Mouse (Mus musculus) ES-E14 (cell line): ENCODE measurements around the gene Znfx1. TPM values are rescaled to one million over a fixed set of nuclear protein-coding genes. Genes with fewer than 3 reads are reported as not detected.

Experiments
- DNase-seq: peaks from one replicate; pipeline ENCODE4 v3.0.0-alpha.2; 2013; ENCODE audit warnings: low read depth, low spot score
- H3K27ac ChIP-seq: 2 replicates; pipeline ENCODE4 v1.5.1; 2012; ENCODE audit warnings: low read depth, mild to moderate bottlenecking, low read length, moderate library complexity, mixed read lengths; ENCODE audit not compliant: poor library complexity, insufficient read depth, severe bottlenecking
- H3K36me3 ChIP-seq: 2 replicates; pipeline ENCODE4 v1.6.1; 2012; ENCODE audit warnings: mild to moderate bottlenecking, low read length, moderate library complexity, mixed read lengths; ENCODE audit not compliant: control insufficient read depth, poor library complexity, insufficient read depth, severe bottlenecking
- H3K4me1 ChIP-seq, 2 experiments: fragments of 150-350 bp in 1 of 2; sonication (generic) in 1 of 2; 2 replicates each; pipeline ENCODE4 v1.6.1; 2012; ENCODE audit warnings: low read length in 2 of 2, mild to moderate bottlenecking in 1 of 2, mixed read lengths in 1 of 2; ENCODE audit not compliant: control insufficient read depth in 2 of 2, insufficient read depth in 2 of 2, poor library complexity in 1 of 2
- H3K4me3 ChIP-seq, 2 experiments: fragments of 150-350 bp in 1 of 2; sonication (generic) in 1 of 2; 2 replicates each; pipeline ENCODE4 v1.5.1; 2012; ENCODE audit warnings: low read length in 2 of 2, low read depth in 1 of 2, mild to moderate bottlenecking in 1 of 2, mixed read lengths in 1 of 2; ENCODE audit not compliant: insufficient read depth in 1 of 2, poor library complexity in 1 of 2, severe bottlenecking in 1 of 2
- H3K9ac ChIP-seq: 2 replicates; pipeline ENCODE4 v1.6.1; 2012; ENCODE audit warnings: low read depth, mild to moderate bottlenecking, low read length, mixed read lengths; ENCODE audit not compliant: poor library complexity, insufficient read depth, severe bottlenecking
- H3K9me3 ChIP-seq: fragments of 150-350 bp; sonication (generic); 2 replicates; pipeline ENCODE4 v1.6.1; 2012; ENCODE audit warnings: low read depth, mild to moderate bottlenecking, low read length; ENCODE audit not compliant: control insufficient read depth, insufficient read depth
- CHD2 ChIP-seq: IDR thresholded peaks from 2 replicates; pipeline ENCODE4 v1.6.1; 2014; ENCODE audit warnings: mild to moderate bottlenecking, low read depth, low read length, inconsistent platforms
- HCFC1 ChIP-seq: IDR thresholded peaks from 2 replicates; pipeline ENCODE4 v1.6.1; 2012; ENCODE audit warnings: low read length, inconsistent platforms, borderline replicate concordance; ENCODE audit not compliant: insufficient read depth
- MAFK ChIP-seq: IDR thresholded peaks from 2 replicates; pipeline ENCODE4 v1.6.1; 2014; ENCODE audit warnings: mild to moderate bottlenecking, low read depth, low read length, inconsistent platforms; ENCODE audit not compliant: insufficient read depth
- ZC3H11A ChIP-seq: IDR thresholded peaks from 2 replicates; pipeline ENCODE4 v1.6.1; 2012; ENCODE audit warnings: low read depth, mild to moderate bottlenecking, inconsistent platforms, low read length, borderline replicate concordance
- ZNF384 ChIP-seq: IDR thresholded peaks from 2 replicates; pipeline ENCODE4 v1.6.1; 2012; ENCODE audit warnings: low read depth, low read length, inconsistent platforms
- in situ Hi-C, 2 experiments: fragments of 600-800 bp; cut with MboI; formaldehyde crosslinking; loops; one replicate each; pipeline ENCODE4 v1.15.1; 2025; ENCODE audit warnings: low sequenced_read_pairs in 2 of 2, inconsistent platforms in 1 of 2; ENCODE audit not compliant: unreplicated experiment in 2 of 2
- total RNA-seq: library from RNA; depleted of rRNA; stranded (reverse); fragments of 300-350 nt; gene quantifications from 2 replicates; pipeline ENCODE4 v1.2.3, GENCODE M21; 2012

The Znfx1 gene
- total RNA-seq, 1 experiment, result 15.3 TPM

- TF ChIP-seq MAFK, result no peak
- no peak for TF ChIP-seq ZNF384
- no peak for TF ChIP-seq CHD2
- TF ChIP-seq HCFC1, result no peak
- no peak for TF ChIP-seq ZC3H11A
- Histone ChIP-seq H3K4me3 (peak overlapping the region; percentile 16 to 26; a peak in 3 of 4 replicates), H3K4me1 (peaks cover 5 to 18% of the 10 kb centered on the region in 2 experiments; a peak in 3 of 4 replicates), H3K9me3 (no peaks in the 10 kb centered on the region), H3K36me3 (peaks cover 42% of the 10 kb centered on the region), H3K27ac (peak overlapping the region; percentile 1), H3K9ac (peak overlapping the region; percentile 38)
- in situ Hi-C loops, result no loop called here
- DNase-seq, result no peak
Observed at GRCm38 (mm10) chr2:167048223-167048622, 14.6 kb downstream of the Znfx1 start.

- no peak overlapping the region; the same call in 1 of the 2 replicates for H3K27ac ChIP-seq
- TF ChIP-seq CHD2 (no peak), HCFC1 (no peak), MAFK (no peak), ZNF384 (no peak), ZC3H11A (no peak)
Observed at GRCm38 (mm10) chr2:167043400-167044121, 19.3 kb downstream of the Znfx1 start.

GRCm38 (mm10) chr2:167039386-167039785, 23.4 kb downstream of the Znfx1 start:
- H3K27ac ChIP-seq, result no peak overlapping the region
- H3K9me3 ChIP-seq, result no peaks in the 10 kb centered on the region
- no peaks in the 10 kb centered on the region for H3K4me1 ChIP-seq
- peaks cover 87% of the 10 kb centered on the region for H3K36me3 ChIP-seq
- no peak overlapping the region for H3K4me3 ChIP-seq
- no peak overlapping the region for H3K9ac ChIP-seq
- DNase-seq, result no peak
- TF ChIP-seq ZNF384 (no peak), MAFK (no peak), ZC3H11A (no peak), CHD2 (no peak), HCFC1 (no peak)
- in situ Hi-C loops, result no loop called here

More at GRCm38 (mm10) chr2:167043400-167044121, 19.3 kb downstream of the Znfx1 start:
- no peak overlapping the region for H3K4me3 ChIP-seq
- no peak overlapping the region for H3K9ac ChIP-seq
- no peak for DNase-seq
- H3K4me1 ChIP-seq, result peaks cover 0 to 6% of the 10 kb centered on the region in 2 experiments; a peak in 2 of 4 replicates
- no peaks in the 10 kb centered on the region for H3K9me3 ChIP-seq
- in situ Hi-C loops, result no loop called here
- peaks cover 75% of the 10 kb centered on the region for H3K36me3 ChIP-seq

- in situ Hi-C loops, result no loop called here
- no peak for TF ChIP-seq ZC3H11A
- DNase-seq, result no peak
- Histone ChIP-seq H3K9me3 (no peaks in the 10 kb centered on the region), H3K4me3 (no peak overlapping the region), H3K27ac (no peak overlapping the region), H3K4me1 (no peaks in the 10 kb centered on the region), H3K9ac (no peak overlapping the region), H3K36me3 (peaks cover 87% of the 10 kb centered on the region)
Observed at GRCm38 (mm10) chr2:167038716-167039115, 24.1 kb downstream of the Znfx1 start.

GRCm38 (mm10) chr2:167038297-167038696, 24.5 kb downstream of the Znfx1 start:
- no peak for DNase-seq
- Histone ChIP-seq H3K9ac (no peak overlapping the region), H3K36me3 (peaks cover 87% of the 10 kb centered on the region), H3K4me1 (no peaks in the 10 kb centered on the region), H3K9me3 (no peaks in the 10 kb centered on the region), H3K4me3 (no peak overlapping the region), H3K27ac (no peak overlapping the region)
- TF ChIP-seq ZNF384 (no peak), HCFC1 (no peak), ZC3H11A (no peak), MAFK (no peak), CHD2 (no peak)
- in situ Hi-C loops, result no loop called here
